Mouse (Mus musculus): ENCODE measurements at regions not wholly inside any gene's neighbourhood (a gene's known extent, or its start where the extent isn't known, plus 50 kb on each side); places are given as distances from the start of the nearest gene placed in this dataset.

GRCm38 (mm10) chr3:137078600-137078975 is 262.3 kb upstream of the Emcn start:
- no peak for TF ChIP-seq POLR2A (IDR thresholded peaks at IDR 0.05; ENCODE audit: borderline replicate concordance, low read depth, low read length)
- TF ChIP-seq CTCF (IDR thresholded peaks at IDR 0.05; ENCODE audit: low read depth, low read length), result no peak
- Histone ChIP-seq H3K4me1 (ENCODE audit: control insufficient read depth, insufficient read depth, low read length) (no peaks in the 10 kb centered on the region), H3K27ac (ENCODE audit: insufficient read depth, low read depth, low read length) (no peak overlapping the region), H3K4me3 (ENCODE audit: insufficient read depth, low read length) (no peak overlapping the region)

DNA sequence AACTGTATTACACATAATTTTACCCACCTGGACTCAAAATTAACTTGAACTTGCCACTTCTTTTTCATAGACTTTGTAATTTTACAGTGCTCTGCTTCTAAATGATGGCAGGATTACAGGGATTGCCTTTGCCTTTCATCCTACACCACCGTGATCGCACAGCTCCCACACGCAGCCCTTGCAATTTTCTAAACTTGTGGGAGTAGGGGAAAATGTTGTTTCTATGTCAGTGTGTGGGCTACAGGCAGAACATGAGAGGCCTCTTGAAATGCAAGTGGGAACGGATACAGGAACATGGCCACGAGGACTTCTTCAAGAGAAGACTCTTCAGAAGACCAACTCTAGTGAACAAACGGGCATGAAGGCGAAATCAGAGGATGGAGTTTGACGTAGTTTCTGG is 254.0 kb upstream of the Emcn start:
- Histone ChIP-seq H3K4me3 (ENCODE audit: insufficient read depth, low read length) (no peak overlapping the region), H3K27ac (ENCODE audit: insufficient read depth, low read depth, low read length) (no peak overlapping the region), H3K4me1 (ENCODE audit: control insufficient read depth, insufficient read depth, low read length) (no peaks in the 10 kb centered on the region)
- TF ChIP-seq CTCF (IDR thresholded peaks at IDR 0.05; ENCODE audit: low read depth, low read length), result no peak
- TF ChIP-seq POLR2A (IDR thresholded peaks at IDR 0.05; ENCODE audit: borderline replicate concordance, low read depth, low read length), result no peak

DNA sequence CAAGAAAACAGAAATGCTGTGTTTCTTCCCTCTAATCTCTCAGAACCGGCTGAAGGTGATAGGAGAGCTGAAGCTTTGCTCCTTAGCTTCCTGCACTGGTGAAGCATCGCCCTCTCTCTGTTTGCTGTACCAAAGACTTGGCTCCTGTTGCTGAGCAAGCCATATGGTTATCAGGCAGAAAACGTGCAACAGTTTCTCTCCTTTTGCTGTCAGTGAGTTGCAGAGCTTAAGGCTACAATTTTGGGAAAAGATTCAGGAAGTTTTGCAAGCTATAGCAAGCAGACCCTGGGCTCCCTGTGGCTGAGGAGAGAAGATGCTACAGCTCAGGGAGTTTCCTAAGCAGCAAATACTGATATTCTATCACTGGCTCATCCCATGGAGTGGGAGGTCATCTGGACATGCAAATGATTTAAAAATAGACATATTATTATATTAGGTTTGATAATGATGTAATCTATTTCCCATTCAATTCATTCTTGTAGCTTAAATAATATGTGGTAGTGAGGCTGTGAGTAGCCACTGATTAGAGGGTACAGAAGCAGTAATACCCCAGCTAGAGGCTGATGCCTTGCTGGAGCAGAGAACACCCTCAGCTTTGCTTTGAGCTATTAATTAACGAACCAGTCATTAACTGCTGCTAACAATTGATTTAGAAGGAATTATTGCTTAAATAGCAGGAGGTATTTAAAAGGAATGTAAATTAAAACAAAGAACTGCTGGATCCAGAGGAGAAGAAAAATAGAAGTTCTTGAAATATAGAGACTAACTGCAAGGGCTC is 240.1 kb upstream of the Emcn start:
- no peak overlapping the region for H3K27ac ChIP-seq (ENCODE audit: insufficient read depth, low read depth, low read length)
- no peak for TF ChIP-seq POLR2A (IDR thresholded peaks at IDR 0.05; ENCODE audit: borderline replicate concordance, low read depth, low read length)
- no peak for TF ChIP-seq CTCF (IDR thresholded peaks at IDR 0.05; ENCODE audit: low read depth, low read length)
- H3K4me1 ChIP-seq (ENCODE audit: control insufficient read depth, insufficient read depth, low read length), result no peaks in the 10 kb centered on the region
- no peak overlapping the region for H3K4me3 ChIP-seq (ENCODE audit: insufficient read depth, low read length)

GRCm38 (mm10) chr3:137105930-137106329 is 234.9 kb upstream of the Emcn start:
- Histone ChIP-seq H3K4me3 (ENCODE audit: insufficient read depth, low read length) (no peak overlapping the region), H3K4me1 (ENCODE audit: control insufficient read depth, insufficient read depth, low read length) (no peaks in the 10 kb centered on the region), H3K27ac (ENCODE audit: insufficient read depth, low read depth, low read length) (no peak overlapping the region)
- TF ChIP-seq CTCF (IDR thresholded peaks at IDR 0.05; ENCODE audit: low read depth, low read length) (no peak), POLR2A (IDR thresholded peaks at IDR 0.05; ENCODE audit: borderline replicate concordance, low read depth, low read length) (no peak)

DNA sequence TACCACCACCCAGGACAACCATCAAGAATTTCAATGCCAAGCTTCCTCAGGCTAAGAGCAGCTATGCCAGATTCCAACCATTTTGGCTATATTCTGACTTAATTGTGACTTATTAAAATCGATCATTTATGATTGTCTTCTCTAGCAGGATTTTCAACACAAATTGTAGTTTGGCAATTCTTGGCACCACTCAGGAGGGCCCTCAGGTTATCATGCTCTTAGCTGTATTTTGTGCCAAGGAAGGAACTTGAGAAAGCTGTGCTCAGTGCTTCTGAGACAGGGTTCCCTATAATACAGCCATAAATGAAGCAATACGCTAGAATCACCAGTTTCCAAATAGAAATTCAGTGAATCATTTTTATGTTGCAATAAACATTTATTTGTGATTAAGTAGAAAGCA is 232.7 kb upstream of the Emcn start:
- TF ChIP-seq CTCF (IDR thresholded peaks at IDR 0.05; ENCODE audit: low read depth, low read length), result no peak
- no peak for TF ChIP-seq POLR2A (IDR thresholded peaks at IDR 0.05; ENCODE audit: borderline replicate concordance, low read depth, low read length)

GRCm38 (mm10) chr3:137109786-137110185 is 231.1 kb upstream of the Emcn start:
- Histone ChIP-seq H3K27ac (ENCODE audit: insufficient read depth, low read depth, low read length) (no peak overlapping the region), H3K4me1 (ENCODE audit: control insufficient read depth, insufficient read depth, low read length) (no peaks in the 10 kb centered on the region), H3K4me3 (ENCODE audit: insufficient read depth, low read length) (no peak overlapping the region)
- no peak for TF ChIP-seq POLR2A (IDR thresholded peaks at IDR 0.05; ENCODE audit: borderline replicate concordance, low read depth, low read length)
- no peak for TF ChIP-seq CTCF (IDR thresholded peaks at IDR 0.05; ENCODE audit: low read depth, low read length)

More for the DNA sequence above, 232.7 kb upstream of the Emcn start:
- H3K4me3 ChIP-seq (ENCODE audit: insufficient read depth, low read length), result no peak overlapping the region
- H3K27ac ChIP-seq (ENCODE audit: insufficient read depth, low read depth, low read length), result no peak overlapping the region
- H3K4me1 ChIP-seq (ENCODE audit: control insufficient read depth, insufficient read depth, low read length), result no peaks in the 10 kb centered on the region

GRCm38 (mm10) chr3:137110485-137110884 is 230.4 kb upstream of the Emcn start:
- TF ChIP-seq CTCF (IDR thresholded peaks at IDR 0.05; ENCODE audit: low read depth, low read length), result no peak
- no peak for TF ChIP-seq POLR2A (IDR thresholded peaks at IDR 0.05; ENCODE audit: borderline replicate concordance, low read depth, low read length)
- H3K27ac ChIP-seq (ENCODE audit: insufficient read depth, low read depth, low read length), result no peak overlapping the region
- H3K4me3 ChIP-seq (ENCODE audit: insufficient read depth, low read length), result no peak overlapping the region
- H3K4me1 ChIP-seq (ENCODE audit: control insufficient read depth, insufficient read depth, low read length), result no peaks in the 10 kb centered on the region

DNA sequence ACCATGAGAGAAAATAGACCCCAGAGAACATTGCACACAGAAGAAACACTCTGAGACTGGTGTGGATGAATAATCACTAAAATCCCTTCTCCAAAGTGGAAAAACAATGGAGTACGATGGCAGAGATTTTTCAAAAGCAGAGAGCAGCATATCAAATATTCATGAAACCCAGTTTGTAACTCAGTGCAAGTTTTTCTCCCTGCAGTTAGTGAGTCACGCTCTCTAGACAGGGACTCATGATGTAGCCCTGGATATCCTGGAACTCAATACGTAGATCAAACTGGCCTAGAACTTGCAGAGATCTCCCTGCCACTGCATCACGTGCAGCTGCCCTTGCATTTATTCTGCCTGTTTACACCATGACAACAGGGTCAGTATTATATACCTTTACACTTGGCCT is 210.9 kb upstream of the Emcn start:
- Histone ChIP-seq H3K4me1 (ENCODE audit: control insufficient read depth, insufficient read depth, low read length) (no peaks in the 10 kb centered on the region), H3K27ac (ENCODE audit: insufficient read depth, low read depth, low read length) (no peak overlapping the region), H3K4me3 (ENCODE audit: insufficient read depth, low read length) (no peak overlapping the region)
- TF ChIP-seq POLR2A (IDR thresholded peaks at IDR 0.05; ENCODE audit: borderline replicate concordance, low read depth, low read length) (no peak), CTCF (IDR thresholded peaks at IDR 0.05; ENCODE audit: low read depth, low read length) (no peak)

DNA sequence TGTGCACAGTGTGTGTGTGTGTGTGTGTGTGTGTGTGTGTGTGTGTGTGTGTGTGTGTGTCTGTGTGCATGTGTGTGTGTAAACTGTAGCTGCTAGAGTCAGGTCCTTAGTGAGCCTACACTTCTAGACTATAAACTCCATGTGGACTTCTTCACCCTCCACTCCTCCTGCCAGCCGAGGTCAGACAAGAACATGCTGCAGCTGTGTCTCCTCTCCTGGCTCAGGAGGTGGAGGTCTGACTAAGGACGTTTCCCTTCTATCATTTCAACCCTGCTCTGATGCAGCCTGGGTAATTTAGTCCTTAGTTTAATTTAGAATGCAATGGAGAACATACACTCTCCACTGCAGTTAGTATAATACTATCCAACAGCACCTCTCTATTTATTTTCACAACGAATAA is 198.8 kb upstream of the Emcn start:
- Histone ChIP-seq H3K4me3 (ENCODE audit: insufficient read depth, low read length) (no peak overlapping the region), H3K4me1 (ENCODE audit: control insufficient read depth, insufficient read depth, low read length) (no peaks in the 10 kb centered on the region), H3K27ac (ENCODE audit: insufficient read depth, low read depth, low read length) (no peak overlapping the region)
- TF ChIP-seq POLR2A (IDR thresholded peaks at IDR 0.05; ENCODE audit: borderline replicate concordance, low read depth, low read length) (no peak), CTCF (IDR thresholded peaks at IDR 0.05; ENCODE audit: low read depth, low read length) (no peak)

GRCm38 (mm10) chr3:137146062-137146461 is 194.8 kb upstream of the Emcn start:
- TF ChIP-seq POLR2A (IDR thresholded peaks at IDR 0.05; ENCODE audit: borderline replicate concordance, low read depth, low read length) (no peak), CTCF (IDR thresholded peaks at IDR 0.05; ENCODE audit: low read depth, low read length) (no peak)
- Histone ChIP-seq H3K4me3 (ENCODE audit: insufficient read depth, low read length) (no peak overlapping the region), H3K4me1 (ENCODE audit: control insufficient read depth, insufficient read depth, low read length) (peaks cover 3% of the 10 kb centered on the region; the same call in 1 of the 2 replicates), H3K27ac (ENCODE audit: insufficient read depth, low read depth, low read length) (no peak overlapping the region)
